Mouse (Mus musculus): ENCODE data around the gene Cblb. TPM values are rescaled to one million over a fixed set of nuclear protein-coding genes. Genes with fewer than 3 reads are reported as not detected.

Cblb gene
- polyA plus RNA-seq, 1 experiment from 2014 or later, result 5.7 TPM

GRCm38 (mm10) chr16:52189103-52189502, 158.1 kb downstream of the Cblb start:
- no peak overlapping the region for H3K27ac ChIP-seq (ENCODE audit: low read length)
- H3K36me3 ChIP-seq (ENCODE audit: control insufficient read depth, insufficient read depth, low read length), result no peaks in the 10 kb centered on the region
- H3K27me3 ChIP-seq (replicated peaks; ENCODE audit: control insufficient read depth, insufficient read depth, low read length), result no peaks in the 10 kb centered on the region
- H3K4me2 ChIP-seq (ENCODE audit: low read depth, low read length), result no peak overlapping the region
- H3K9ac ChIP-seq (ENCODE audit: low read depth, low read length), result no peak overlapping the region
- no peaks in the 10 kb centered on the region for H3K4me1 ChIP-seq (ENCODE audit: control insufficient read depth, insufficient read depth, low read length)
- no peak for ATAC-seq
- H3K4me3 ChIP-seq (ENCODE audit: low read length), result no peak overlapping the region
- no peaks in the 10 kb centered on the region for H3K9me3 ChIP-seq (ENCODE audit: control insufficient read depth, low read length)
- WGBS, result 64% methylated on average over 1 of the region's 2 CpGs

DNA sequence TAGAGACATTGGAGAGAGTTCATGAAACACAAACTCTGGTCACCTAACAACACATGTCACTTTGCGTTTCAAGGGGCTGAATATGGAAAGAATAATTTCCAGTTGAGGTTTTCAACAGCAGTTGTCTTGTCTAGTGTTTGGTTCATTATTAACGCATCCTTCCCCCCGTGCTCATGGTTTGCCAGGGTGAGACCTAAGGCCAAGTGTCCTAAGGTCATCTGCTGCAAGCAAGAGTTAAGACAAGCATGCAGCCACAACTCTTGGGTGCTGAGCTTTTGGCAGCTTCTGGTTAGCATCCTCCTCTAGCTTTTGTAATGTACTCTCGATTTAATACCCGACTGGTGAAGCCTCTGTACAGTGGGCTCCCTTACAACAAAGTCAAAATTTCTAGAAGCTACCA, 159.7 kb downstream of the Cblb start:
- H3K4me1 ChIP-seq (ENCODE audit: control insufficient read depth, insufficient read depth, low read length), result no peaks in the 10 kb centered on the region
- no peak overlapping the region for H3K4me3 ChIP-seq (ENCODE audit: low read length)
- H3K36me3 ChIP-seq (ENCODE audit: control insufficient read depth, insufficient read depth, low read length), result no peaks in the 10 kb centered on the region
- no peaks in the 10 kb centered on the region for H3K27me3 ChIP-seq (replicated peaks; ENCODE audit: control insufficient read depth, insufficient read depth, low read length)
- no peaks in the 10 kb centered on the region for H3K9me3 ChIP-seq (ENCODE audit: control insufficient read depth, low read length)
- no peak overlapping the region for H3K9ac ChIP-seq (ENCODE audit: low read depth, low read length)
- 85% methylated on average over 5 of the region's 5 CpGs for WGBS
- no peak overlapping the region for H3K4me2 ChIP-seq (ENCODE audit: low read depth, low read length)
- H3K27ac ChIP-seq (ENCODE audit: low read length), result no peak overlapping the region
- no peak for ATAC-seq

DNA sequence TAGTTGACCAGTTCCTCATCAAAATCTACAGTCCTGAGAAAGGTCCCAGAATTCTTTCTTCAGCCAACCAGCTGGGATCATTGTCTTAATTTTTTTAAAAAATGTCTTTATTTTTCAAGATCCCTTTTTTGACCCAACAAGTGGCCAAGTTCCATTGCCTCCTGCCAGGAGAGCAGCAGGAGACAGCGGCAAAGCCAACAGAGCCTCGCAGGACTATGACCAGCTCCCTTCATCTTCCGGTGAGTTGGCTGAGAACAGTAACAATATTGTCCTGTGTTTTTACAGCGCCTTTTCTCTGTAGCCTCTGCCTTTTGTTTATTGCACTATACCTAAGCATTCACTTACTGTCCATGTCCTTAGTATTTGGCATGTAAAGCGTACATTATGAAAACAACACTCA, 163.0 kb downstream of the Cblb start:
- H3K9me3 ChIP-seq (ENCODE audit: control insufficient read depth, low read length), result no peaks in the 10 kb centered on the region
- H3K4me3 ChIP-seq (ENCODE audit: low read length), result no peak overlapping the region
- no peaks in the 10 kb centered on the region for H3K4me1 ChIP-seq (ENCODE audit: control insufficient read depth, insufficient read depth, low read length)
- H3K27ac ChIP-seq (ENCODE audit: low read length), result no peak overlapping the region
- 96% methylated on average over 5 of the region's 5 CpGs for WGBS
- no peak overlapping the region for H3K4me2 ChIP-seq (ENCODE audit: low read depth, low read length)
- H3K9ac ChIP-seq (ENCODE audit: low read depth, low read length), result no peak overlapping the region
- ATAC-seq, result no peak
- H3K36me3 ChIP-seq (ENCODE audit: control insufficient read depth, insufficient read depth, low read length), result peaks cover 2% of the 10 kb centered on the region; the same call in 1 of the 2 replicates
- no peaks in the 10 kb centered on the region for H3K27me3 ChIP-seq (replicated peaks; ENCODE audit: control insufficient read depth, insufficient read depth, low read length)

GRCm38 (mm10) chr16:52194866-52195265, 163.8 kb downstream of the Cblb start:
- Histone ChIP-seq H3K4me2 (ENCODE audit: low read depth, low read length) (no peak overlapping the region), H3K27ac (ENCODE audit: low read length) (no peak overlapping the region), H3K36me3 (ENCODE audit: control insufficient read depth, insufficient read depth, low read length) (peaks cover 2% of the 10 kb centered on the region; the same call in 1 of the 2 replicates), H3K4me3 (ENCODE audit: low read length) (no peak overlapping the region), H3K4me1 (ENCODE audit: control insufficient read depth, insufficient read depth, low read length) (no peaks in the 10 kb centered on the region), H3K27me3 (replicated peaks; ENCODE audit: control insufficient read depth, insufficient read depth, low read length) (no peaks in the 10 kb centered on the region), H3K9ac (ENCODE audit: low read depth, low read length) (no peak overlapping the region), H3K9me3 (ENCODE audit: control insufficient read depth, low read length) (no peaks in the 10 kb centered on the region)
- ATAC-seq, result no peak
- WGBS, result 89% methylated on average over 3 of the region's 3 CpGs

DNA sequence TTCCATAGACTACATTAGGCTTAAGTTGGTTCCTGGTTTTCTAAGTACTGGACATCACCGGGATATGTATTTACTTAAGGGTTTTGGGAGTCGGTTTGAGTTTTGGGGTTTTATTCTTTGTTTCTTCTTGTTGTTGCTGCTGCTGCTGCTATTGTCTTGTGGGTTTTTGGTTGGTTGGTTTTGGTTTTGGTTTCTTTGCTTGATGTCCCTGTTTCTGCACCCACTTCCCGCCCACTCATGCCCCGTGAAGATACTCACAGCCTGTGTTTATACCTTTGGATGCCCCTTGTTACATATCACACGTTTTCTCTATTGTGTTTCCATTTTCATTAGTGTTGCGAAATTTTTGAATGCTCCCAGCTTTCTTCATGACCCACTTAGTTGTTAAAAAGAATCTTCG, 169.1 kb downstream of the Cblb start:
- WGBS, result 94% methylated on average over 7 of the region's 7 CpGs
- H3K9me3 ChIP-seq (ENCODE audit: control insufficient read depth, low read length), result no peaks in the 10 kb centered on the region
- H3K27me3 ChIP-seq (replicated peaks; ENCODE audit: control insufficient read depth, insufficient read depth, low read length), result no peaks in the 10 kb centered on the region
- peaks cover 2% of the 10 kb centered on the region; the same call in 1 of the 2 replicates for H3K36me3 ChIP-seq (ENCODE audit: control insufficient read depth, insufficient read depth, low read length)
- no peak for ATAC-seq
- no peaks in the 10 kb centered on the region for H3K4me1 ChIP-seq (ENCODE audit: control insufficient read depth, insufficient read depth, low read length)
- H3K4me2 ChIP-seq (ENCODE audit: low read depth, low read length), result no peak overlapping the region
- H3K4me3 ChIP-seq (ENCODE audit: low read length), result no peak overlapping the region
- H3K9ac ChIP-seq (ENCODE audit: low read depth, low read length), result no peak overlapping the region
- H3K27ac ChIP-seq (ENCODE audit: low read length), result no peak overlapping the region

DNA sequence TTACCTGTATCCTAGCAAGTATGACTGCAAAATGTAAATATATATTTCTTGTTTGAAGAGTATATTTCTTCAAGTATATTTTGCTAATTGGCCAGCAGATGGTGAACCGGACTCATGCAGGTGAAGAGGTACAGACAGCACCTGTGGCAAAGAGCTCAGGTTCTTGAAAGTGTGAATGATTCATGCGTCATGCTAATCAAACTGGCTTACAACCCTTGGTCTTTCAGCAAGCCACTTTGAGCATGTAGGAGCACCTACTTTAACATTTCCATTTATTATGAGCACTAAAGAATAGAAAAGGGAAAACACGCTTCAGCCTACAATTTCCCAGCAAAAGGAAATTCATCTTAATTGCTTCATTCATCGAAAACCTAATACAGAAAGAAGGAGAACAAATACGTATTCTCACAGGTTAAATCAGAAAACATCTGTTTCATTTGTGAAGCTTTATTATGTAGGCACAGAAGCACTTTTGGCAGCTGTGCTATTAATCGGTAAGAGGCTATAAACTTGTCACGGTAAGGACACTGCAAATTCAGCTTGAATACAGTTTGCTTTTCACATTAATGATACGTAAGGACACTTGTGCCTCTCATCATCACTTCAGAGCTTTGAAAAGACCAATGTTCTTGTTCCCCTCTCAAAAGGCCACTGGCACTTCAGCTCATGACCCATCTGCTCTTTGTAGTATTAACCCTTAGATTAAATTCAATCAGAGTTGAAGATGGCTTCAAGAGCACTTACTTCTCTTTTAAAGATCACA, 180.0 kb downstream of the Cblb start:
- H3K4me1 ChIP-seq (ENCODE audit: control insufficient read depth, insufficient read depth, low read length), result no peaks in the 10 kb centered on the region
- no peak overlapping the region for H3K27ac ChIP-seq (ENCODE audit: low read length)
- WGBS, result 84% methylated on average over 8 of the region's 8 CpGs
- no peaks in the 10 kb centered on the region for H3K27me3 ChIP-seq (replicated peaks; ENCODE audit: control insufficient read depth, insufficient read depth, low read length)
- ATAC-seq, result no peak
- H3K4me3 ChIP-seq (ENCODE audit: low read length), result no peak overlapping the region
- no peak overlapping the region for H3K9ac ChIP-seq (ENCODE audit: low read depth, low read length)
- no peaks in the 10 kb centered on the region for H3K9me3 ChIP-seq (ENCODE audit: control insufficient read depth, low read length)
- H3K4me2 ChIP-seq (ENCODE audit: low read depth, low read length), result no peak overlapping the region
- no peaks in the 10 kb centered on the region for H3K36me3 ChIP-seq (ENCODE audit: control insufficient read depth, insufficient read depth, low read length)

DNA sequence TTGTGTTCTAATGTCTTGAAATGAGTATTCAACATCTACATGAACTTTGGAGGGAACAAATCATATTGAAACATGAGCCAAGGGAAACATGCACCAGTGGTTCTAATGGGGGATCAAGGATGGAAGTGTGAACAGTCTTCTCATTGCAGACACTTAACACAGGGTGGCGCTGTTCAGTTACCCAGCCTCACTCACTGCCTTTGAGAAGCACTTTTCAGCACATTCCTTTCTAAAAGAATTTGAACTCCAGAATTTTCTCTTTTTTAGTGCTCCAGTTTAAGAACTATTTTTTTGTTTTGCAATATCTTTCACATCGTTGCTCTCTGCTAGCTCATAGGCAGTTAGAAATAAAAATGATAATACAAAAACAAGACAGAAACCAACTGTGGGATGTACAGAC, 188.0 kb downstream of the Cblb start:
- WGBS, result 15% methylated on average over 2 of the region's 2 CpGs
- H3K36me3 ChIP-seq (ENCODE audit: control insufficient read depth, insufficient read depth, low read length), result no peaks in the 10 kb centered on the region
- no peak overlapping the region for H3K27ac ChIP-seq (ENCODE audit: low read length)
- no peaks in the 10 kb centered on the region for H3K4me1 ChIP-seq (ENCODE audit: control insufficient read depth, insufficient read depth, low read length)
- no peak overlapping the region for H3K9ac ChIP-seq (ENCODE audit: low read depth, low read length)
- H3K4me2 ChIP-seq (ENCODE audit: low read depth, low read length), result no peak overlapping the region
- H3K27me3 ChIP-seq (replicated peaks; ENCODE audit: control insufficient read depth, insufficient read depth, low read length), result no peaks in the 10 kb centered on the region
- no peak overlapping the region for H3K4me3 ChIP-seq (ENCODE audit: low read length)
- H3K9me3 ChIP-seq (ENCODE audit: control insufficient read depth, low read length), result no peaks in the 10 kb centered on the region
- ATAC-seq, result no peak

- Histone ChIP-seq H3K4me2 (ENCODE audit: low read depth, low read length) (no peak overlapping the region), H3K9ac (ENCODE audit: low read depth, low read length) (no peak overlapping the region), H3K27me3 (replicated peaks; ENCODE audit: control insufficient read depth, insufficient read depth, low read length) (no peaks in the 10 kb centered on the region), H3K4me1 (ENCODE audit: control insufficient read depth, insufficient read depth, low read length) (no peaks in the 10 kb centered on the region), H3K4me3 (ENCODE audit: low read length) (no peak overlapping the region), H3K27ac (ENCODE audit: low read length) (no peak overlapping the region), H3K36me3 (ENCODE audit: control insufficient read depth, insufficient read depth, low read length) (no peaks in the 10 kb centered on the region), H3K9me3 (ENCODE audit: control insufficient read depth, low read length) (no peaks in the 10 kb centered on the region)
- WGBS, result 77% methylated on average over 4 of the region's 4 CpGs
- ATAC-seq, result no peak
These were observed 191.9 kb downstream of the Cblb start for GRCm38 (mm10) chr16:52222896-52223295.

DNA sequence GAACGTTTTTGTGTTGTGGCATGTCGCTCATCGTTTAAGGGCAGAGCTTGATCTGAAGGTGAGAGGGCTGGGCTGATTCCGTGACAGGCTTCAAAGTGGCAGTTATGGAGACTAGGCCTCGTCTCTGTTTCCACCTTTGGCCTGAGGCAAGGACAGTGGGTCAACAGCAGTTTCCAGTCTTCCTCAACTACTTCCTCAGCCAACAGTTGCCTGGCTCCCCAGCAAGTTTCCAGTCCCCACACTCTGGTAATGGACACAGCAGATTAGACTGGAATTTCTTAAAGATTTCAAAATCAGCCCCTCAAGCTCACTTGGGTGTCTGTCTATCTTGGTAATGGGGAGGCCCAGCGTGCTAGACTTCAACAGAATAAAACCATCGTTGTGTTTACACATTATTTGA, 198.4 kb downstream of the Cblb start:
- no peaks in the 10 kb centered on the region for H3K4me1 ChIP-seq (ENCODE audit: control insufficient read depth, insufficient read depth, low read length)
- H3K9ac ChIP-seq (ENCODE audit: low read depth, low read length), result no peak overlapping the region
- H3K27ac ChIP-seq (ENCODE audit: low read length), result no peak overlapping the region
- no peaks in the 10 kb centered on the region for H3K9me3 ChIP-seq (ENCODE audit: control insufficient read depth, low read length)
- H3K4me2 ChIP-seq (ENCODE audit: low read depth, low read length), result no peak overlapping the region
- no peak for ATAC-seq
- no peaks in the 10 kb centered on the region for H3K36me3 ChIP-seq (ENCODE audit: control insufficient read depth, insufficient read depth, low read length)
- WGBS, result 72% methylated on average over 7 of the region's 7 CpGs
- H3K4me3 ChIP-seq (ENCODE audit: low read length), result no peak overlapping the region
- no peaks in the 10 kb centered on the region for H3K27me3 ChIP-seq (replicated peaks; ENCODE audit: control insufficient read depth, insufficient read depth, low read length)

- H3K4me1 ChIP-seq (ENCODE audit: control insufficient read depth, insufficient read depth, low read length), result no peaks in the 10 kb centered on the region
- H3K27me3 ChIP-seq (replicated peaks; ENCODE audit: control insufficient read depth, insufficient read depth, low read length), result no peaks in the 10 kb centered on the region
- H3K4me2 ChIP-seq (ENCODE audit: low read depth, low read length), result no peak overlapping the region
- H3K27ac ChIP-seq (ENCODE audit: low read length), result no peak overlapping the region
- ATAC-seq, result no peak
- no peak overlapping the region for H3K4me3 ChIP-seq (ENCODE audit: low read length)
- H3K9ac ChIP-seq (ENCODE audit: low read depth, low read length), result no peak overlapping the region
- WGBS, result 61% methylated on average over 2 of the region's 2 CpGs
- no peaks in the 10 kb centered on the region for H3K36me3 ChIP-seq (ENCODE audit: control insufficient read depth, insufficient read depth, low read length)
- H3K9me3 ChIP-seq (ENCODE audit: control insufficient read depth, low read length), result no peaks in the 10 kb centered on the region
These were observed 198.9 kb downstream of the Cblb start for GRCm38 (mm10) chr16:52229930-52230329.

Data from intestine, embryonic 16.5 days (tissue).